Mouse (Mus musculus) intestine, postnatal 0 days (tissue): ENCODE results near the gene Cdkal1. TPM values are rescaled to one million over a fixed set of nuclear protein-coding genes. Genes with fewer than 3 reads are reported as not detected.

Experiments
- ATAC-seq: fragments of 200-750 bp; cut with Nextera tagmentation; 2 replicates; pipeline ENCODE4 v1.8.0; 2017; ENCODE audit warnings: mild to moderate bottlenecking, moderate TSS enrichment, moderate library complexity
- H3K27ac ChIP-seq: fragments of 300-500 bp; sonication (generic); 2 replicates; pipeline ENCODE4 v1.5.1; 2014; ENCODE audit warnings: mild to moderate bottlenecking, low read depth, low read length, moderate library complexity
- H3K27me3 ChIP-seq: fragments of 300-500 bp; sonication (generic); replicated peaks from 2 replicates; pipeline ENCODE4 v1.6.1; 2014; ENCODE audit warnings: low read length, mixed read lengths; ENCODE audit not compliant: control insufficient read depth, insufficient read depth
- H3K36me3 ChIP-seq: fragments of 300-500 bp; sonication (generic); 2 replicates; pipeline ENCODE4 v1.6.1; 2014; ENCODE audit warnings: mild to moderate bottlenecking, moderate library complexity; ENCODE audit not compliant: control insufficient read depth, insufficient read depth
- H3K4me1 ChIP-seq: fragments of 300-500 bp; sonication (generic); replicated peaks from 2 replicates; pipeline ENCODE4 v1.6.1; 2014; ENCODE audit warnings: antibody characterized with exemption, low read length, mixed read lengths; ENCODE audit not compliant: control insufficient read depth, insufficient read depth
- H3K4me2 ChIP-seq: fragments of 300-500 bp; sonication (generic); replicated peaks from 2 replicates; pipeline ENCODE4 v1.6.1; 2014; ENCODE audit warnings: low read depth, mild to moderate bottlenecking, moderate library complexity
- H3K4me3 ChIP-seq: fragments of 300-500 bp; sonication (generic); 2 replicates; pipeline ENCODE4 v1.5.1; 2014; ENCODE audit warnings: low read depth, low read length
- H3K9ac ChIP-seq: fragments of 300-500 bp; sonication (generic); 2 replicates; pipeline ENCODE4 v1.6.1; 2014; ENCODE audit warnings: mild to moderate bottlenecking, low read depth, low read length
- H3K9me3 ChIP-seq: fragments of 300-500 bp; sonication (generic); 2 replicates; pipeline ENCODE4 v1.6.1; 2016; ENCODE audit warnings: mixed run types; ENCODE audit not compliant: control insufficient read depth
- CTCF ChIP-seq: sonication (generic); IDR thresholded peaks from 2 replicates; pipeline ENCODE4 v1.5.1; 2016; ENCODE audit warnings: low read depth, mild to moderate bottlenecking, control low read depth, antibody characterized with exemption, moderate library complexity
- WGBS: fragments of 180-500 bp; shearing (Covaris S2); extraction: QIAGEN DNeasy Blood & Tissue Kit; methylation state at CpG from one replicate; pipeline ENCODE4 v1.1.7; 2014; 5-methylcytosine and 5-hydroxymethylcytosine counted together
- polyA plus RNA-seq: library from polyadenylated mRNA; unstranded; fragments of >200 nt; fragmentation: Nextera tagmentation; extraction: Ambion mirVana; gene quantifications from 2 replicates; pipeline ENCODE4 v1.2.1, GENCODE M21; 2015

Gene Cdkal1
- polyA plus RNA-seq, 1 experiment from 2014 or later, result 13.5 TPM

GRCm38 (mm10) chr13:29190548-29190947, 664.9 kb downstream of the Cdkal1 start:
- H3K9me3 ChIP-seq, result no peaks in the 10 kb centered on the region
- H3K9ac ChIP-seq, result no peak overlapping the region
- no peaks in the 10 kb centered on the region for H3K27me3 ChIP-seq
- no peak overlapping the region for H3K27ac ChIP-seq
- ATAC-seq, result no peak
- no peaks in the 10 kb centered on the region for H3K36me3 ChIP-seq
- H3K4me3 ChIP-seq, result no peak overlapping the region
- WGBS, result 63% methylated on average over 7 of the region's 7 CpGs
- no peak overlapping the region for H3K4me2 ChIP-seq
- no peak for TF ChIP-seq CTCF
- no peaks in the 10 kb centered on the region for H3K4me1 ChIP-seq

- Histone ChIP-seq H3K36me3 (no peaks in the 10 kb centered on the region), H3K4me1 (no peaks in the 10 kb centered on the region), H3K27me3 (no peaks in the 10 kb centered on the region), H3K9me3 (no peaks in the 10 kb centered on the region), H3K9ac (no peak overlapping the region), H3K4me2 (no peak overlapping the region), H3K4me3 (no peak overlapping the region), H3K27ac (no peak overlapping the region)
- 93% methylated on average over 5 of the region's 5 CpGs for WGBS
- TF ChIP-seq CTCF, result no peak
- no peak for ATAC-seq
Measured at GRCm38 (mm10) chr13:29186748-29187147, 668.7 kb downstream of the Cdkal1 start.

- no peak overlapping the region for H3K9ac ChIP-seq
- H3K27me3 ChIP-seq, result no peaks in the 10 kb centered on the region
- no peaks in the 10 kb centered on the region for H3K4me1 ChIP-seq
- H3K4me3 ChIP-seq, result no peak overlapping the region
- no peaks in the 10 kb centered on the region for H3K36me3 ChIP-seq
- WGBS, result 71% methylated on average over 4 of the region's 4 CpGs
- ATAC-seq, result no peak
- H3K27ac ChIP-seq, result no peak overlapping the region
- H3K9me3 ChIP-seq, result no peaks in the 10 kb centered on the region
- H3K4me2 ChIP-seq, result no peak overlapping the region
- TF ChIP-seq CTCF, result no peak
Measured at GRCm38 (mm10) chr13:29185545-29185944, 669.9 kb downstream of the Cdkal1 start.

- ATAC-seq, result no peak
- Histone ChIP-seq H3K4me2 (no peak overlapping the region), H3K9me3 (no peaks in the 10 kb centered on the region), H3K4me1 (no peaks in the 10 kb centered on the region), H3K27me3 (no peaks in the 10 kb centered on the region), H3K27ac (no peak overlapping the region), H3K36me3 (no peaks in the 10 kb centered on the region), H3K4me3 (no peak overlapping the region), H3K9ac (no peak overlapping the region)
- WGBS, result 57% methylated on average over 2 of the region's 2 CpGs
- no peak for TF ChIP-seq CTCF
Measured at GRCm38 (mm10) chr13:29184545-29184944, 670.9 kb downstream of the Cdkal1 start.

- no peaks in the 10 kb centered on the region for H3K36me3 ChIP-seq
- no peak for ATAC-seq
- no peak overlapping the region for H3K4me3 ChIP-seq
- no peak overlapping the region for H3K27ac ChIP-seq
- no peak for TF ChIP-seq CTCF
- H3K27me3 ChIP-seq, result no peaks in the 10 kb centered on the region
- H3K9me3 ChIP-seq, result no peaks in the 10 kb centered on the region
- 0 out of 2 replicates have a peak, but pooled peaks cover 3% of the 10 kb centered on the region for H3K4me1 ChIP-seq
- no peak overlapping the region for H3K9ac ChIP-seq
- WGBS, result 94% methylated on average over 4 of the region's 4 CpGs
- H3K4me2 ChIP-seq, result no peak overlapping the region
Measured at GRCm38 (mm10) chr13:29179861-29180260, 675.6 kb downstream of the Cdkal1 start.

- TF ChIP-seq CTCF, result no peak
- 0 out of 2 replicates have a peak, but pooled peaks cover 3% of the 10 kb centered on the region for H3K4me1 ChIP-seq
- no peak overlapping the region for H3K27ac ChIP-seq
- H3K36me3 ChIP-seq, result no peaks in the 10 kb centered on the region
- no peak for ATAC-seq
- 82% methylated on average over 4 of the region's 4 CpGs for WGBS
- H3K27me3 ChIP-seq, result no peaks in the 10 kb centered on the region
- H3K4me3 ChIP-seq, result no peak overlapping the region
- H3K4me2 ChIP-seq, result no peak overlapping the region
- H3K9ac ChIP-seq, result no peak overlapping the region
- no peaks in the 10 kb centered on the region for H3K9me3 ChIP-seq
Measured at GRCm38 (mm10) chr13:29179260-29179659, 676.2 kb downstream of the Cdkal1 start.
